Mouse (Mus musculus): ENCODE results near the gene Tmem127. TPM values are rescaled to one million over a fixed set of nuclear protein-coding genes. Genes with fewer than 3 reads are reported as not detected.

Gene Tmem127
- total and polyA plus RNA-seq, 3 experiments, result 10.3 to 16.6 TPM; not detected in 1

- DNase-seq (ENCODE audit: low read depth, low spot score), result peak; percentile 68
- H3K27ac ChIP-seq (ENCODE audit: control insufficient read depth, low read depth, low read length), result peak overlapping the region; percentile 73
- H3K79me2 ChIP-seq (ENCODE audit: control insufficient read depth, insufficient read depth, low read length, poor library complexity), result peaks cover 22% of the 10 kb centered on the region
- peaks cover 22 to 26% of the 10 kb centered on the region in 2 experiments for H3K4me1 ChIP-seq (ENCODE audit: control insufficient read depth in 1 of 2, insufficient read depth in 2 of 2, low read length in 2 of 2)
- H3K4me3 ChIP-seq (ENCODE audit: control insufficient read depth in 1 of 2, insufficient read depth in 1 of 2, low read depth in 2 of 2, low read length in 2 of 2), result no peak overlapping the region
- H3K9ac ChIP-seq (ENCODE audit: control insufficient read depth, low read depth, low read length, poor library complexity, severe bottlenecking), result peak overlapping the region; percentile 16
- no peaks in the 10 kb centered on the region for H3K9me3 ChIP-seq (replicated peaks; ENCODE audit: insufficient read depth, low read length)
- H3K27me3 ChIP-seq (ENCODE audit: control insufficient read depth in 1 of 2, insufficient read depth in 2 of 2, low read length in 2 of 2), result no peaks in the 10 kb centered on the region
- TF ChIP-seq TAL1 (IDR thresholded peaks at IDR 0.05; ENCODE audit: low read length) (peak; percentile 88), TCF12 (IDR thresholded peaks at IDR 0.05; ENCODE audit: low read depth, low read length) (peak; percentile 97), EP300 (IDR thresholded peaks at IDR 0.05; ENCODE audit: low read depth in 1 of 2, low read length in 2 of 2) (peak; percentile 89 to 91), MXI1 (IDR thresholded peaks at IDR 0.05; ENCODE audit: low read depth, low read length) (0 out of 2 replicates have a peak, but pooled peaks have one; percentile 37), TBP (IDR thresholded peaks at IDR 0.05; ENCODE audit: low read depth, low read length) (peak; percentile 34; the same call in 1 of the 2 replicates), GATA1 (IDR thresholded peaks at IDR 0.05; ENCODE audit: low read depth, low read length) (peak; percentile 94), CHD1 (IDR thresholded peaks at IDR 0.05; ENCODE audit: low read depth, low read length) (no peak), GABPA (IDR thresholded peaks at IDR 0.05; ENCODE audit: low read depth, low read length) (no peak), POLR2AphosphoS2 (IDR thresholded peaks at IDR 0.05; ENCODE audit: low read length) (no peak), RCOR1 (IDR thresholded peaks at IDR 0.05; ENCODE audit: low read depth, low read length) (peak; percentile 88), SIN3A (IDR thresholded peaks at IDR 0.05; ENCODE audit: low read length) (peak; percentile 79), ETS1 (IDR thresholded peaks at IDR 0.05; ENCODE audit: low read depth, low read length) (peak; percentile 75)
- H3K36me3 ChIP-seq (ENCODE audit: control insufficient read depth in 1 of 2, insufficient read depth in 2 of 2, low read length in 2 of 2), result peaks cover 0 to 30% of the 10 kb centered on the region in 2 experiments; a peak in 2 of 4 replicates
These were observed 2.7 kb downstream of the Tmem127 start for GRCm38 (mm10) chr2:127250291-127251008.

GRCm38 (mm10) chr2:127251457-127251856, 3.7 kb downstream of the Tmem127 start:
- no peaks in the 10 kb centered on the region for H3K9me3 ChIP-seq (replicated peaks; ENCODE audit: insufficient read depth, low read length)
- peaks cover 22 to 24% of the 10 kb centered on the region in 2 experiments for H3K4me1 ChIP-seq (ENCODE audit: control insufficient read depth in 1 of 2, insufficient read depth in 2 of 2, low read length in 2 of 2)
- H3K36me3 ChIP-seq (ENCODE audit: control insufficient read depth in 1 of 2, insufficient read depth in 2 of 2, low read length in 2 of 2), result peaks cover 0 to 30% of the 10 kb centered on the region in 2 experiments; a peak in 2 of 4 replicates
- H3K4me3 ChIP-seq (ENCODE audit: control insufficient read depth in 1 of 2, insufficient read depth in 1 of 2, low read depth in 2 of 2, low read length in 2 of 2), result no peak overlapping the region
- H3K27ac ChIP-seq (ENCODE audit: control insufficient read depth, low read depth, low read length), result peak overlapping the region; percentile 73
- H3K79me2 ChIP-seq (ENCODE audit: control insufficient read depth, insufficient read depth, low read length, poor library complexity), result peaks cover 20% of the 10 kb centered on the region
- TF ChIP-seq HCFC1 (IDR thresholded peaks at IDR 0.05; ENCODE audit: low read depth, low read length) (no peak), USF1 (IDR thresholded peaks at IDR 0.05; ENCODE audit: low read depth, low read length) (peak; percentile 43; the same call in 1 of the 2 replicates), MAFK (IDR thresholded peaks at IDR 0.05; ENCODE audit: borderline replicate concordance, low read depth, low read length) (no peak), ZNF384 (IDR thresholded peaks at IDR 0.05; ENCODE audit: low read depth, low read length) (no peak), TBP (IDR thresholded peaks at IDR 0.05; ENCODE audit: low read depth, low read length) (no peak)
- no peak for DNase-seq (ENCODE audit: low read depth, low spot score)
- no peaks in the 10 kb centered on the region for H3K27me3 ChIP-seq (ENCODE audit: control insufficient read depth in 1 of 2, insufficient read depth in 2 of 2, low read length in 2 of 2)
- no peak overlapping the region for H3K9ac ChIP-seq (ENCODE audit: control insufficient read depth, low read depth, low read length, poor library complexity, severe bottlenecking)

All from MEL (cell line).